Mouse (Mus musculus): ENCODE measurements around the gene Snd1. TPM values are rescaled to one million over a fixed set of nuclear protein-coding genes. Genes with fewer than 3 reads are reported as not detected.

The Snd1 gene
- total RNA-seq, 4 experiments from 2014 or later = 152 to 181 (median 176) TPM

DNA sequence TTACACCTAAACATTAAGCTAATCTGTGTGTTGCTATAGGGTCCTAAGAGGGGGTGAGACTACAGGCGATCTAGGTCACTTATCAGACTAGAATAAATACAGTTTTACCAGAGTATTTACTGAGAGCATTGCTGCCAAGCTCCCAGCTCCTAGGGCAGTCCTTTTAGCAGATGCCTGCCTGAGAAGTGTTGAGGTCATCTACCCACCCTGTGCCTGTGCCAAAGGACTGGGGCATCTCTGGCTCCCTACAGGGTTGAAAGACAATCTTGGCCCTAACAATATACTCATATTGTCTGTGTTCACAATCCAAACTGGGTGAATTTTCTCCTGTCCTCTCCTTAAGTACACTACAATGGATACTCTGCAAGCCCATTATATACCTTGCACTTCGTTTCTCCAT is 340.0 kb downstream of the Snd1 start:
- DNase-seq = no peak

DNA sequence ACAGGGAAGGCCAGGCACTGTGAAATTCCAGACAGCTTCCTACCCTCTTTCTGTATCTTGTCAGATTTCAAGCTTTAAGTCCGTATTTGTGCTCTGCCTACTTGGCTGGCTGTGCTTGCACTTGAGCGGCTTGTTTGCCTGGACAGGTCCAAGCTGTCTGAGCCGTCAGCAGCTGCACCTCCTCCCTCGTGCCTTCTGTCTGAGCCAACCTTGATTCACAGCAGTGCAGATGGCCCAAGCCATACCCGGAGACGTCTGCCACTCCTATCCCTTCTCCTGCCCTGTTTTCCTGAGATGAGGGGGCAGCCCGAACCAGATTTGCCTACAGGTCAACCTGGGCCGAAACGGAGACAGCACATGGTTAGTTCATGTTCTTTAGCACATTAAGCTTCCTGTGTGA is 342.1 kb downstream of the Snd1 start:
- DNase-seq = no peak

DNA sequence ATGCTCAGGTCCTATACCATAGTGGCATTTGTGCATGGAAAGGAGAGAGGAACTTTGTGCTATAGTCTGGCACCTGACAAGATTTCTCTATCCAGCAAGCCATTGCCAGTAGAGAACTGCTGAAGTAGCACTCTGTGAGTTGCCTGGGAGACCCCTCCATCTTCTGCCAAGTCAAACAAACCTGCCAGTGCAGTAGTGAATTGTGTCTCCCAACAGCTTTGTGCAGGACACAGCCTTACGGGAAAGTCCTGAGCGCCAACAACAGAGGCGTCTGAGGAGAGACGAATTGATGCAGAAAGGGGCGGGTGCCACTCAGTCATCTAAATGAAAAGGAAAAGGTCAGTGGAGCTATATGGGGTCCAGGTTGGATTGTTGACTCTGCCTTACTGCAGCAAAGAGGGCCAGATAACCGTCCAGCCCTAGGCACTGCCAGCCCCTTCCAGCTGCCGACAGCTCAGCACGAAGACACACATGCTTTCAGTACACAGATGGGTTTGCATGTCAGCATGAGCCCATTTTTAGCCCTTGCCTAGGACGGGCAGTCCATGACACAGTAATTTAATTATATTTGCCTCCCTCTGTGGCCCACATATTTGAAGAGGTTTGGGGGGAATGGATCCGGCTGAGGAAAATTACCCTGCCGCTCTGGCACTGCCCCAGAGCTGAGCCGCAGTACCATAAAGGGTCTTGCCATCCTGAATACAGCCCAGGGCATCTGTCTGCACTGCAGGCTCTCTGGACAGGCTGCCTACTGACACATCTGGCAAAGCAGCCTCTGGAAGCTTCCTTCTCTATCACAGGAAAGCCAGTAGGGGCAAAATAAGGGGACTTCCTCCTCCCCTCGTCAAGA is 344.8 kb downstream of the Snd1 start:
- no peak for DNase-seq

DNA sequence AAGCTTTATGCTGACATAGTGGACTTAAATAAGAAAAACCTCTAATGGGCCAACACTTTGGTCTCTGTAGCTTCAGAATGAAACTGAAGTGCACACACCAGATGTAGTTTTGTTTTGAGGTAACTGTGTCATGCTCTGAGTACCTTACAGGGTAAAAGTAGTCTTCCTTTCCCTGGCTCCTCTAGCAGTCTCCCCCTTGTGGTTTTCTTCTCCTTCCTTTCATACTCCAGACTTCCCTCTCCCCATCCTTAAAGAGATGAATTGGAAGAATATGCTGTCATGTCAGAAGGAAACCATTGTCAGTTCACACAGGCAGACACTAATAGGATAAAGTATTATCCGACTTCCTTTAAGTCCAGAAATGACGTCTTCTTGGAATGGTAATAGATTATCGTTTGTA is 347.4 kb downstream of the Snd1 start:
- DNase-seq = no peak

DNA sequence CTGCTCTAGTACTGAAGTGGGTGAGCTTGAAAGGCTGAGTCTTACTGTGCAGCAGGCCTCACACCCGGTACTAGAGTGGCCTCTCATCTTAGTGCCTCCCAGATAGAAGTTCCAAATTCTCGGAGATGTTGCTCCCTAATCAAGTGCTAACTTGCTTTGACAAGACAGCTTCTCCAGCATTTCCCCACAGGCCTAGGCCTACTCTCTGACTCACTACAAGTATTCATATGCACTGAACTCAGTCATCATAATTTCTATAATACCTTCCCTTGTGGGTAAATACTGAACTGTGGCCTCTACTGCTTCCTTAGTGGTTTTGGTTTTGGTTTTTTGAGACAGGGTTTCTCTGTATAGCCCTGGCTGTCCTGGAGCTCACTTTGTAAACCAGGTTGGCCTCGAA is 348.4 kb downstream of the Snd1 start:
- DNase-seq = no peak

DNA sequence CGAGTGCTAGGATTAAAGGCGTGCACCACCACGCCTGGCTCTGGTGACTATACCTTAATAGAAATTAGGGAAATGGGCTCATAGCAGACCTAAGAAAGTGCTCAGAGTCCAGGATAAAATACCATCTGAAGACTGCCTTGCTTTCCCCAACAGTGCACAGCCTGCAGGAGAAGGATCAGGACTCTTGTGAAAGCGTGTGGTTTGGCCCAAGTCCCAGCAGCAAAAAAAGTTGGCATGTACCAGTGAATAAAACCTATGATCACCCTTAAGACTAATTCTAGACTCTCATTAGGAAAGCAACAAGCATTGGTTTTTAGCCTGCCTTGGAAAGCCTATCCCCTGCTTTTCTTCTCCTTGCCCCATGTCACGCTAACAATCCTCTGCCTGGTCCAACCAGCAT is 348.9 kb downstream of the Snd1 start:
- DNase-seq = no peak

DNA sequence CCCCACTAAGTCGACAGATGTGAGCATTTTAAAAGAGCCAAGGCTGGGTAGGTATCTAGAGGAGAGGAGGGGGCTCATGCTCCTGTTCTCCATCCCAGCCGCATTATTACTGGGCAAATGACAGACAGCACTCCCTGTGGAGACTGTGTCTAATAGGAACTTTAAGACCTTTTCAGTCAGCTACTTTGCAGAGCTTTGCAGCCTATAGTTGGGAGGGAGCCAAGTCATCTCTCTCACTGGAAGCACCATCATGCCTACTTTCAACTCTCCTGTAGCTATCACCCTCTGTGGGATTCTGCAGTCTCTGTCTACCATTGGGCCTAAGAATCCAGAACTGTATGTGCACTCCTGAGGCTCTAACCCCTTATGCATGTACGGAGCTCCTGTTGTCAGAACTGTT is 351.0 kb downstream of the Snd1 start:
- no peak for DNase-seq

DNA sequence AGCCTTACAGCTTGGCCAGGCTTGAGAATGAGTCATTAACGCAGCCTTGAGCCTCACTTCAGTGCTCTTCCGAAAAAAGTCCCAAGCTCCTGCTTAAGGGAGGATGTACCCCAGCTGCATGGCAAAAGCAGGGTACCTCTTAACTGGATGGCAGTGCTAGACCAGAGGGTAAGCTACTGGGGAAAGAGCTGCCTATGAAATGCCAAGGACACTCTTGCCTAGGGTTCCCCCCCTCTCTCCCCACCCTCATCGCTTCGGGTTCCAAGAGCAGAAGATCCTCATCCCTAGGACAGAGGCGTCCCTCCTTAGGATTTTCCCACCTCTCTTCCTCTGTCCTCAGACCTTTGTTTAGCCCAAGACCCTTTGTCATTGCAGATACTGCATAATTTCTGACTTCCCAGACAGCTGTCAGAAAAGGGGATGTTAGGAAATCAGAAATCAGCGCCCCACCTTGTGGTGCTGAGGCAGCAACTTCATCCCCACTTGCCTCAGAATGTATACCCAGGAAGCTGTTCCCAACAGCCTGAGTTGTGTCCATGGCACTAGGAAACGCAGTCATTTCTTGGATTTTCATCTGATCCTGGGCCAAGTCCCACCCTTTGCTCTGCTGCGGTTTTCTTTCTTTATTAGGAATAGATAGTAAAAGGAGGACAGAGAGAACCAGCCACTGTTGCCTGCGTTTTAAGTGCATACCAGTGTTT is 351.9 kb downstream of the Snd1 start:
- DNase-seq = no peak

DNA sequence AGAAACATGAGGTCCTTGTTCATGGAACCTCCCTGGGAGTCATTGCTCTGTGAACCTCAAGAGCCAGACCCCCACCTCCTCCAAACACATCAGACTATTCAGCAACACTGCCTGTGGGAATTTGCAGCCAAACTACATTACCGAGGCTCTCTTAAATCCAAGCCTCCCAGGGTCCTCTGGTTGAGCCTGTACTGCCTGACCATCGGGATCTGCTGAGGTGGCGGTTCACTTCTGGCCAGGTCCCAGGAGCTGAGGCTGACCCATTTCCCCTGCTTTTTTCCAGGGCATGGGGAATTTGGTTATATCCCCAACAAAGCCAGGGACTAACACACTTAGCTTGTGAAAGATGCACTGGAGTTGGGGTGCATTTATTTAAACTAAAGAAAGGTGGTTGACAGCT is 352.6 kb downstream of the Snd1 start:
- DNase-seq = no peak

DNA sequence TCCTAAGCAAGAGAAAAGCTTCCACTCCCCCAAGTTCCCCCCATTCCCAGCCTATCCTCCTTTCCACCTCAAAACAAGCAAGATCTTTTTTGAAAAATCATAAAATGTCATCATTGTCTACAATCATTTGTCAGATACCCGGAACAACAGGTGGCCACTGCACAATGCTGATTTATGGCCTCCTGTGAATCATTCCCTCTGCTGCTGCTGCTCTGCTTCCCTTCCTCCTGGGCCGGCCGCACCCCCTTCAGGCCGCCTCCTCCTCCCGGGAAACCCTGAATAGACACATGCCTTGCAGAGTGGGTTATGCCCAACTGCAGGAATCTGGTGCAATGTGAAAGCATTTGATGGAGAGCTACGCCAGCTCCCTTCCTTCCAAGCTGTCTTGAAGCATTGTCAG is 353.7 kb downstream of the Snd1 start:
- peak; percentile 52 for DNase-seq

DNA sequence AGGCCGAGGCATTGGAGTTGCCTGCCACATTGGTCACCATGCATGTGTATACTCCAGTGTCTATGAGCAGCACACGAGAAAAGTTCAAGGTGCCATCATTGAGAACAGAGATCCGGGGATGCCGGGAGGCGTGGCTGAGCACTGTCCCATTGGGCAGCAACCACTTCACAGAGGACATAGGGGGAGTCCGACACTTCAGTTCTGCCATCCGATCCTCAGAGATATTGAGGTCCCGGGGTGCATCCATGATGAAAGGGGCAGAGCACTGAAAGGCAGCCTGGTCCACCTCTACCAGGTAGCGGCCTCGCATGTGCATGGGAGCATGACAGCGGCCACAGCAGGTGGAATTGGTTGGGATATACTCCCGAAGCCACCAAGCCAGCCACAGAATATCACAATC is 355.4 kb downstream of the Snd1 start:
- no peak for DNase-seq

DNA sequence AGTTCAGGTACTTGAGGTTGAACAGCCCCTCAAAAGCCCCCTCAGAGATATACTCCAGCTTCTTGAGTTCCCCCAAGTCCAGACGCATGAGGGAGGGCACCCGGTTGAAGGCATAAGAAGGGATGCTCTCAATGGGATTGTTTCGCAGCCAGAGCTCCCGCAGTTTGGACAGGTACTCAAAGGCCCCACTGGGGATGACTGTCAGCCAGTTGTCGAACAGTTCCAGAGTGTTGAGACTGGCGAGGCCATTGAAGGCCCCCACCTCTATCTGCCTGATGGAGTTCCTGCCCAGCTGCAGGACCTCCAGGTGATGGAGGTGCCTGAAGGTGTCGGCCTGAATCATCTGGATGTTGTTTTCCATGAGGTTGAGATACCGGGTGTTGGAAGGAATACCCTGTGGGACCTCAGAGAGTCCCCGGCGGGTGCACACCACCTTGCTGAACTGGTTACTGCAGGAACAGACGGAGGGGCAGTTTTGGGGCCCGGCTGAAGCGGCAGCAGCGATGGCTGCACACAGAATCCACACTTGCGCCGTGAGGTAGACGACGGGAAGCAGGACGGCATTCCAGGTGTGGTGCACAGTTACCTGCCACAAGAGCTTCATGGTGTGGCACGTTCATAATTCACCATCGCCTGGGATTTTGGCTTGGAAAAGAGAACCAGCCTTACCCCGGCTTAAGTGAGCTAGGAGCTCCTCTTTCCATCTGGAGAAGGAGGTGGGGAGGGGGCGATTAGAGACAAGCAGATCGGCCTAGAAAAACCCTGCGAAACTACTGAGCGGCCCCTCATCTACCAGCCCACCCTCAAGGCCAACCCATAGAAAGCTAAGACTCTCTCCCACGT is 356.3 kb downstream of the Snd1 start, which contains the start of gene Lrrc4:
Lrrc4 (minus strand) TSS at position 737 of the 843 bp plus-strand sequence.
- DNase-seq = no peak

DNA sequence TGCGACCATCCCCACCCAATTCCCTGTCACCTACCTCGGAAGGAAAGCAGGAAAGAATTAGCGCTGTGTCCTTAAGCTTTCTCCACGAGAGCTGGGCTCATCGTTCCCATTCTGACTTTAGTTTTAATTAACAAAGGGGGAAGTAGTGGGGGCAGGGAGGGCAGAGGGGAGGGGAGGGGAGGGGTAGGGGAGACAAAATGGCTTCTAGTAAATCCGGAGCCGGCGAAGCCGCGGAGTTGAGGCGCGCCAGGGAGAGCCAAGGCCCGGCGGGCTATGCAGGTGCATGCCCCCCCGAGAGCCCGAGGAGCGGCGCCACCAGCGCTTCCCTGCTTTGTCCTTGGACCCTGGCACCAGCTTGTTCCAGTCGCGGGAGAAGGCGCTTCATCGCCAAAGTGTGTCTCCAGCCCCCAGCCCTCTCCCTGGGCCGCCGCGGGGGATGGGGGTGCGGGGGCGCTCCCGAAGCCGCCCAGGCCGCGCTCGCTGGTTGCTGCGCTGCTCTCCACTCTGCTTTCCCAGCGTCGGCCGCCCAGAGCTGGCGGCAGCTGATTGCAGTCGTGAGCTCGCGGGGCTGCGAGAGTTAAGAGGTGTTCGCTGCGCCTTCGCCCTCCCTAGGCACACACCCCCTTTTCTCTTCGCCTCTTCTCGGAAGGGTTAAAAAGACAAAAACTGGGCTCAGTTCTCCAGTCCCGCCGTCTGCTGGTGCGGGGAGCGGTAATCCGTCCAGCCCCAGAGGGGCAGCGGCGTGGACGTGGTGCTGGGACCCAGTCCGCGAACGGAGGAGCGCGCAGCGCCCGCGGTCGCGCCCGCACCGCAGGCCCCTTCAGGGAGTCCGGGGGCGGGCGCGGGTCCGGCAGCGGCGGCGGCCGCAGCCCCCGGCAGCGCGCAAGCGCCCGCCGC is 357.2 kb downstream of the Snd1 start:
- no peak for DNase-seq

DNA sequence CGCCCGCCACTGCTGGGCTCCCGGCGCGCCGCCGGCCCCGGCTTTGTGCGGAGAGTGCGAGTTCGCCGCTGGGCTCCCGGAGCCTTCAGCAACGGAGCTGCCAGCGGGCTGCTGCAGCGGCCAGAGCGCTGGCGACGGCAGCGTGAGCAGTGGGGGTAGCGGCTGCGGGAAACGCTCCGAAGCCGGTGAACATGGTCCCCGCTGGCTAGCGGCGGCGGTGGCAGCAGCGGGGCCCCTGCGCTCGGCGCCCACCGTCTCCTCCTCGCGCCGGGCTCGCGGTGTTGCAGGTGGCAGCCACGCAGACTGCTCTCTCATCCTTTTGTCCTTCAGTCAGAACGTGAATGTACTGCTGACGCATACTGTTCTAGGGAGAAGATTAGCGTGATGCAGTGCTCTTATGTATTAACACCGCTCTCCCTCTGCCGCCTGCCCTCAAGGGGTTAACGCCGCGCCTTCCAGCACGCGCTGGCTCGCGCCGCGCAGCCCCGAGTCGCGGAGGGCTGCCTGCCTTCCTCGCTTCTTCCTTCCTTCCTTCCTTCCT is 357.9 kb downstream of the Snd1 start:
- DNase-seq = no peak

DNA sequence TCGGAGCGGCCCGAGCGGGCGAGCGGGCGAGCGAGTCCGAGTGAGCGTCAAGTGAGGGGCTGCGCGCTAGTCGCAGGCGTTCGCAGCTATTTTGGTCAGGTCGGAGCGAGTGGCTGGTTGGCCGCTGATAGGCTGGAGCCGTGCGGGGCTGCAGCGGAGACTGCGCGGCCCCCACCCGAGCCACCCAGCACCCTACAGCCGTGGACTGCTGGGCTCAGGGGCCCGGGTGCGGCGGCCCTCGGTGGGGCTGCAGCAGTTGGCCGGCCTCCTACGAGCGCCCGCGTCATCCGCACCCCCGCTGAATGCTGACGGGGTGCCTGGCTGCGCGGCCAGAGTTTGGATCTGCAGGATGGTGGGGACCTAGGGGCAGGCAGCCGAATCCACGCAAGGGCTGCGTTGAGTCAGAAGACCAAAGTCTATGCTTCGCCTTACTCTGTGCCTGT is 358.5 kb downstream of the Snd1 start:
- DNase-seq = no peak

DNA sequence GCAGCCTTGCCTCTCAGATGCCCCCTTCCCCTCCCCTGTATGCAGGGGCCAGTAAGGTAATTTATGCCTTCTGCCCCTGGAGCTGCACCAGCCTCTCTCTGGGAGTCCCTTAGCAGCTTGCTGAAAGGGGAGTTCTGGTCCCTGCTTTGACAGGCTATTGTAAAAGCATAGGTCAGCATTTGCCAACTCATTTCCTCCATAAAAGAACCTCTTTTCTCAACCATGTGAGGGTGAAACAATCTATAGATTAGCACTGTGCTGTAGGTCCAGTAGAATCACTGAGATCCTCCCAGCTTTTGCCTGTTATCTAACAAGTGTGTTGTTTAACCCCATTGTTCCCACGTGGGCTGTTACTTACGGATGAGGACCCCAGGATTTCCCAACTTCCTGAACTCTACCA is 359.1 kb downstream of the Snd1 start:
- DNase-seq = no peak

DNA sequence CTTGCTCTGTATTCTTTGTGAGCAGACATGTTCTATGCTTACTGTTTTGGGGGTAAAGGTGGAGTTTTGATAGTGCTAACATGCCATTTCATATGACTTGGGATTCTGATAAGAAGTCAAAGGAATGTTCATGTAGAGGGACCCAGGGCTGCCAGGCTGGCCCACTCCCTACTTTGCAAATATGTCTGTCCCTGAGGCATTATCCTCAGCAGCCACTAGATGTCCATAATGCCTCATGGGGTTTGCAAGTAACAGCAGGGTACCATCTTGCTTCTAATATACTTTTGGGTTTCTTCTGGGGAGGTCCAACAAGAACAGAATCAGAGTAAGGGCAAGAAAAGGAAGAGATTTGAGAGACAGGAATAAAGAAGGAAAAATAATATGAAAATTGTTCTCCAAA is 361.7 kb downstream of the Snd1 start:
- DNase-seq = no peak

DNA sequence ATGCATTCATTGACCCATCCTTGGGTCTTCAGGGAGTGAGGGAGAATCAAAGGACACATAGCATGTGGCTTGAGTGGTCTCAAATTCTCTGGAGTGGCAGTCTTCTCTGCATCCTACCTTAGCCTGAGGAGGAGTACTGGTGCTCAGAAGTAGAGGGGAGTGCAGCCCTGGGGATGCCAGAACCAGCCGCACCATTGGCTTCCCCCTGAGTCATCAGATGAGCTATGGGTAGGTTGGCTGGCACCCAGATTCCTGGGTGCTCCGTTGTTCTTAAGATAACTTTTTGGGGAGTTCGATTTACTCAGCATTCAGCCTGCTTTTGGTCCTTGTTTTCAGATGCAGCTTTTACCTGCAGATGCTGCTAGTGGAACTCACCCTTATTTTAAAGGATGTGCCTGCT is 366.6 kb downstream of the Snd1 start:
- DNase-seq = no peak

DNA sequence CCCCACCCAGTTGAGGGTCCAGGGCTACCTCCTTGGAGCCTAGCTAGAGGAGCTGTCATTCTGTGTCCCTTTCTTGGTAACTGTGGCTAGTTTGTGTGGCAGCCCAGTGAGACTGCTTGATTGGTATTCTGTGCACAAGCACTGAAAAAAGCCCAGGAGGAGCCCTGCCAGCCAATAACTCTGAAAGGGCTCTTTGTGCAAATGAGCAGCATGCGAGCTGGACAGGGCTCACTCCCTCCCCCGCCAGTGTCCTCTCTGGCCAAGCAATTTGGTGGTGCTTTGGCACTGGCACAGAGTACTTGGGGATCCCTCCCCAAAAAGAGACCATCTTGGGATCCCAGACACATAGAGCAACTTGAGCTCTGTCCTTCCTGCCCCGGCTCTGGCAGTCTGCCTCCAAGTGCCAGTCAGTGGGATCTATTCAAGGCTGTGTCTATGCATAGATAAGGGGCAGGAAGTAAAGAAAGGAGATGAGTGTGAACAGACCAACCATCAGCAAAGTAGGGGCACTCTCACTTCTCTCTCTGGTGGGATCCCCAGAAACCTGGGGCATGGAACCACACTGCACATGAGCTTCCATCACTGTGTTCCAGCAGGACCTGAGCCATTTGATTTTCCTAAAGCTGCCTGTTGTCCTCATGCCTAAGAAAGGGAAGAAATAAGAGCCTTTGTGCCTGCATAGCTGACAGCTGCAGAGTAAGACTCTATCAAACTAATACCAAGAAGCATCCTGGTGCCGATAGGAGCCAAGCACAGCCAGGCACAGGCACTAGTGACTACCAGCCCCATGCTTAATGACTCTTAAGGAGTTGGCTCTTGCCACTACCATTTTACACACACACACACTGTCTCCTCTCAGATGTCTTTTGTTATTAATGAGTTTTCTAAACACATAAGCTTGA is 367.7 kb downstream of the Snd1 start:
- DNase-seq = no peak

DNA sequence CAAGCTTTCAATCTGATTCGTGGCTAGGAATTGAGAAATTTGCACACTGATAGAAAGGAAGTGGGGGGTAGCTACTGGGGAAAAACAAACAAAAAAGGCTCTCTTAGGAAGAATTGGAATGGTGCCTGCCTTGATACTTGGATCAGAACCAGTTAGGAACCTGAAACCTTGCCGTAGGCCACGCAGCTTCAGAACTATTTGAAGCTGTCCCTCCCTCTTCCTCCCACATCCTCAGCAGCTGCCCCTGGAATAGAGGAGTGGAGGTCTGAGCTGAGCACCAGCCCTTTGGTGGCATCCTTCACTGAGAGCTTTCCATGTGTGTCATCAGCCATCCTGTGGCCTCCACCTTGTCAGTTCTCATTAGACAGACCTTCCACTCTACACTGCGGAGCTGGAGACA is 370.7 kb downstream of the Snd1 start:
- no peak for DNase-seq

DNA sequence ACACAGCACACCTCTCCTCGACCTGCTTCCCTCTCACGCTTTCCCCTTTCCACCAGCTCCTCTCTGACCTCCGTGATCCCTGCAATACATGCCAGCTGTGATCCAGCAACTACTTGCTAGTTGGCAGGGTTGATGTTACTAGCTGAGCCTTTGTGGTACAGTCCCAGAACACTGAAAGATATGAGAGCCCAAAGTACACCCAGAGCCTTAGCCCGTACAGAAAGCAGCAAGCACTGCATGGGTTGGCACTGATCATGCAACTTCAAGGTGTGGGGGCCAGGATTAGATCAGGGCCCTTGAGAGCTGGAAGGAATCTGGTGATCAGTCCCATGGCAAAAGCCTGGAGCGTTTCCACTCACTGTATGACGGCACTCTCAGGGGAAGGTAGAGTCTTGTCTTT is 372.7 kb downstream of the Snd1 start:
- no peak for DNase-seq

Data from adrenal gland, adult 8-10 months (tissue).